Mouse (Mus musculus) cerebellum, adult 8-10 months (tissue): Measurements from ENCODE around the gene Igf1r.

Experiments
- DNase-seq: peaks from one replicate; pipeline ENCODE4 v3.0.0; 2022

Igf1r gene

GRCm38 (mm10) chr7:68189691-68190456 is 237.2 kb downstream of the Igf1r start:
- no peak for DNase-seq

DNA sequence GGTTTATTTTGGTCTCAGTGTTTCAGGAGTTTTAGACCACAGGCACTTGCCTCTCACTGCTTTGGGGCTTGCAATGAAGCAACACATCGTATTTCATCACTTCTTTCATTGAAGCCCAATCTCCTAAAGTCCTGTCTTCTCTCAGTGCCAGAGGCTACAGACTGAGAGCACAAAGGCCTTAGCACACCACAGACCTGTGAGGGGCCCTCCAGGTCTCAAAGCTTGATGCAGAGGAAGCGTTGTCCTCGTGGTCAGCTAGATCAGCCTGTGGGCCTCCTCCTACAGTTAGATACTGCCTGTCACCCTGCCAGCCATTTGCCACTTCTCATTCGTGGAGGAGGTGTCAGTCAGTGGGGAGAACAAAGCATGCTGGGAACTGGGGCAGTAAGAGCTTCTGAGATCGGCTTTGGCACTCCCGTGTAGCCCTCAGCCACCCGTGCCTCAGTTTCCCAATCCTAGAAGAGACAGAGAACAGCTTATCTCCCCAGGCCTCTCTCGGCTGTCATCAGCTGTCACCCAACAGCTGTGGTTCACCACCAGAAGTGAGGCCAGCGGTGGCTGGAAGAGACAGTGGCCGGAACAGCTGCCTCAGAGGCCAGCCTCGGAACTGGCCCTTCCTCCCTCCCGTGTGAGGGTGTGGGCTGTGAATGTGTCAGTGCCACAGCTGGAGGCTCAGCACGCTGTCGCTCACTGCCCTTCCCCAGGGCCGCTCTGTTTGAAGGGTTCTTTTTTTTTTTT is 241.5 kb downstream of the Igf1r start:
- DNase-seq, result no peak

GRCm38 (mm10) chr7:68199609-68200008 is 247.0 kb downstream of the Igf1r start:
- DNase-seq, result no peak

- no peak for DNase-seq
Observed at GRCm38 (mm10) chr7:68205776-68206427, 253.3 kb downstream of the Igf1r start.

DNA sequence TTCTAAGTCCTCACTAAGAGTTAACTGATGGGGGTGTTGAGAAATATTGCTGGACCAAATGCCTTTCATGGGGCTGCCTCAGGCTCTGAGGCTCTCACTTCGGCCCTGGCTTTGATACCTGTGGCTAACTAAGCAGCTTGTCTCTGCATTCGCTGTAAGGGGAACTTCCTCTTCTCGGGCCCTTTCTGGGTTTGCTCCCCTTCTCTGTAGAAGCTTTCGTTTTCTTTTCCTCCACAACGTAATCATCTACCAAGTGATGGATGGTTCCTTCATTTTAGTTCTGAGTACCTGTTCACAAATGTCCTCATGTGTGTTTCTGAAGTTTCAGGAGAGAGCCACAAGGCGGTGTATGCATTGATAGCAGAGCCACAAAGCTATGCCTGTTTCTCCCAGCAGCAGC is 256.4 kb downstream of the Igf1r start:
- no peak for DNase-seq

DNA sequence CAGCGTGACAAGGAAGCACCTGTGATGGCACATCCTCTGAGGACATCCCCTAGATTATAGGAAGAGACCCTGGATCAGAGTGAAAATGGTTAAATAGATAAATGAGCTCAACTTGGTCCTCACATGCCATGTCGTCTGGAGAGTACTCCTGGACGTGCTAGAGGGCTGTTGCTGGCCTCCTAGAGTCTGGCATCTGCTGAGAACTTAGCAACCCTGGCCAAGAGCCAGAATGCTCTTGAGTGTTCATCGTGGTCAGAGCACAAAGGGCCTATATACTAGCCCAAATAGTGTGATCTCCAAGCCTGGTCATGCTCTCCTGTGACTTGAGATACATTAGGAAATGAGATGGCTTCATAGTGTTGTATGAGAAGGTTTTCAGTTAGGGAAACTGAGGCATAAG is 257.8 kb downstream of the Igf1r start:
- no peak for DNase-seq

- peak; percentile 36 for DNase-seq
Observed at GRCm38 (mm10) chr7:68211883-68212282, 259.3 kb downstream of the Igf1r start.

GRCm38 (mm10) chr7:68213842-68214241 is 261.2 kb downstream of the Igf1r start:
- DNase-seq, result no peak

GRCm38 (mm10) chr7:68215522-68216070 is 263.0 kb downstream of the Igf1r start:
- DNase-seq, result no peak

DNA sequence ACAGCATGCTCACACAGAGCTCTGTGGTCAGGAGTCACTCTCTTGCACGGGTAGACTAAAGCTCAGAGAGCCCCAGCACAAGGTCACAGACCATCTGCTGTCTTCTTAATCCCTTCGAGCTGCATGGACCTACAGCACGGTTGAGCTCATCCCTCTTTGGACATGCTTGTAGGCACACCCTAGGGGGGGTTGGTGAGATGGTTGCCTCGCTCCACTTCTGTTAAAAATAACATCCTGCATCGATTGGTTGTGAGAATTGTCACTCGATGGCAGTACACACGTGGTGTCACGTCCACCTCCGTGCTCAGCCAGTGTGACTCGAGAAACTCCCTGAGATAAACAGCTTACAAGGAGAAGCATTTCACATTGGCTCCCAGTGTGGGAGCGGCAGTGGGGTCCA is 266.3 kb downstream of the Igf1r start:
- no peak for DNase-seq

DNA sequence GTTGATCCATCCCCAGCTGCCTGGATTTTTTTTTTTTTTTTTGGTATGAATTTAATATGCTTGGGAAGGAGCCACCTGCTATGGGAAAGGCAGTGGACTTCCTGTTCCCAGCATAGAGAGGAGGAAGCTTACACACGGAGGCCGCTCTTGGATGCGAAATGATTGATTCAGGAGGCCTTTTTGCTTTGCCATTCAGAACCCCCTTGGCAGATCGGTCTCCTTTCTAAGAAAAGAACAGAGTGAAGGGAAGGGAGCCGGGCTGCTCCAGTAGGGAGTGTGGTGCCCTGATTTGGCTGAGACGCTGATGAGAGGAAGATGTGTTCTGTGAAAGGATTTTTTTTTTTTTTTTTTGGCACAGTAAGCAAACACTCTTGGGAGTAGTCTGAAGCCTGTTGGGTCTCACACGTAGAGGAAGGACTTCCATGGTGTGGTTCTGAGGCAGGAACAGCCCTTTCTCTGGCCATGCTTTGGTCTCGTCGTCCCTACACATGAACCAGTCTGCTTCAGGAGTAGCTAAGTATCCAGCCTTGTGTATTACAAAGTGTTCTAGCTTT is 269.1 kb downstream of the Igf1r start:
- DNase-seq, result no peak

DNA sequence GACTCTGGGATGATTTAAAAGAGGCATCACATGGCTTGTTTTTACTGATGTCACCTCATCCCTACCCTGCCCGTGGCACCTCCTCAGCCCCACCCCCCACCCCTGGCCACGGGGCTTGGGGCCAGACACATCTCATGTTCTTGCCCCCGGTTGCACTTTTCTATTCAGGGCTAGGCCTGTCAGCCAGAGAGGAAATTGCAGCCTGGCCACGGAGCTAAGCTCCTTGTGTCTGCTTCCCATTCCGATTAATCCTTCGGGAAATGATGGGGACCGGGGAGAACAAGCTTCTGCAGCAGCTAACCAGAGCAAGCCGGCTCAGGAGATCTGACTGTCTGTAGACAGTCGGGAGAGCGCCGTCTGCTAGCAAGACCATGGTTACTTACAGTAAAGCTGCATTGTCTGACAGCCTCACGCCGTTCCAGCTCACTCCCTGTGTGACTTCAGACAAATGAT is 270.8 kb downstream of the Igf1r start:
- no peak for DNase-seq

GRCm38 (mm10) chr7:68224006-68224405 is 271.4 kb downstream of the Igf1r start:
- no peak for DNase-seq

- DNase-seq, result no peak
Observed at GRCm38 (mm10) chr7:68225427-68226054, 272.9 kb downstream of the Igf1r start.

DNA sequence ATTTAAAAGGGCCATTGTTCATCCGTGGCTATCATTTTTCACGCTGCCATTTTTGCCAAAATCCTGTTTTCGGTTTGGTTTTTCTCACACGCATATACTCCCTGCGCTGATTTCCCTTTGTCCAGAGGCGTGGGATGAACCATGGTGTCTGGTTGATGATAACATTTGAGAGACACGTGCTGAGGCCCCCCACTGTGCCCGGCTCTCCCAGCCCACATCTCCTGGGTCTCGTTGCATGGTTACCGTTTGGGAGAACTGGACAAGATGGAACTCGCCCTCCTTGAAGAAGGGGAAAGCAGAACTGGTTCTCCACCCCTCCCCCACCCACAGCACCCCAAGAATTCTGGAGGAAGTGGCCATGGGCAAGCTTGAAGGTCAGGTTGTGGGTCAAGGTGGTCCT is 274.4 kb downstream of the Igf1r start:
- no peak for DNase-seq

GRCm38 (mm10) chr7:68227621-68228020 is 275.0 kb downstream of the Igf1r start:
- no peak for DNase-seq

DNA sequence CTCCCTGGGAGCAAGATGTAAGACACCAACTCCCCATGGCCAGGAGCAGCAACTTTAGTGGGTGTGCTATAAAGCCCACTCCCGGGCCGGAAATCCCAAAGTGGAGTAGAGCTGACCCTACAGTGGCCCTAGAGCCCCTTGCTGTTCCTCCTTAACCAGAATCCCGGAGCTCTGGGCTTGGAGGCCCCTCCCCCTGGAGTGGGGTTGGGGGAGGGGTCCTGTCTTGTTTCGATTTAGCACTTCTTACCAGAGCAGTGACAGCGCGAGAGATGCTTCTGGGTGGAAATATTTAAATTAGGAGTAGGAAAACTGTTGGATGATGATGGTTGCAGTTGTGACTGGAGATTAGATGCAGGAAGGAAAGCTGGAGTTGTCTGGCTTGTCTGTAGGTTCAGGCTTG is 275.9 kb downstream of the Igf1r start:
- no peak for DNase-seq

DNA sequence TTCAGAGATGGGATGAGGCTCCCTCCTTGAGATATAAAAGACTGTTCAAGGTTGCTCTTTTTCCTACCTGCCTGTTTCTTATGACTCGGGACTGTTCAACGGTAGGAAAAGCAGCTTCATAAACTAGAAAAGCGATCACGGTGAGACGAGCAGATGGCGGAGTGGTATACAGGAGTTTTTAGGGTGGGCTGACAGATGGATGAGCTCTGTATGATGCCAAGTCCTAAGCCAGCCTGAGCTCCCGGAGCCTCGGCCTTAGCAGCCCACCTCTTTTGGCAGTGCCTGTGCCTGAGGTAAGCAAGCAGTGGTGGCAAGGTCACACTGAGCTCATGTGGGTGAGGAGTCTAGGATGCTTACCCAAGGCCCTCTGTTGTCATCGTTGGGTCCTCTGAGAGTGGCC is 278.2 kb downstream of the Igf1r start:
- DNase-seq, result no peak

DNA sequence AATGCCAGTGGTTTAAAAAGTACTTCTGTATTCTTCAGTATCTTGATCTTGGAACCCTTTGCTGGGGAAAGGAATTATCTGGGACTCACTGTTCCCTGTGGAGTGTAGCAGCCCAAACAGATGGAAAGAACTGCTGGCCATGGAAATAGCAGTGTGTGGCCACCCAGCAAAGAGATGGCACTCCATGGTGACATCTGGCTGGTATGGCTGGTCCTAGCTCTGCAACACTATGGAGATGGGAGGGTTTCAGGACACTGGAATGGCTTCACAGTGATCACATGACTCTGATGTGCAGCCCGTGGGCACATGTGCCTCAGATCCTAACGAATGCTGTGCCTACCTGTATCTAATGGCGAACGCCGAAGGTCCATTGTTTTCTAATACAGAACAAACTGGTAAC is 279.9 kb downstream of the Igf1r start:
- no peak for DNase-seq

GRCm38 (mm10) chr7:68233619-68234223 is 281.1 kb downstream of the Igf1r start:
- no peak for DNase-seq

DNA sequence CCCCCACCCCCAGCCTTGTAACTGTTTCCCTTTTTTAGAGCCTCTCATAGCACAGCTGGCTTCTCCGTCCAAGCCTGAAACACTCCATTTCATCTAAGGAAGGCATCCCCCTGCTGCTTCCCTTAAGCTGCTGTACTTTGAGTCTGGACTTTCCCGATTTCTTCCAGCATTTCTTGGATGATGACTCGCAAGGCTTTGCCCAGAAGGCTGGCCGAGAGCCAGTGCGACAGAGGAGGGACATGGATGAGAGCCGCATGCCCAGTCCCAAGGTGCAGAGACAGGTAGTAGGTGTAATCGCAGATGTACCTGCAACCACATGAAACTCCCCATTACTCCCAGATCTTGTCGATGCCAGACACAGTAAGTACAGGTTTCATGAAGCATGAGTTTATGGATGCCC is 284.2 kb downstream of the Igf1r start:
- DNase-seq, result no peak

- no peak for DNase-seq
Observed at GRCm38 (mm10) chr7:68239220-68239827, 286.7 kb downstream of the Igf1r start.
